Mouse (Mus musculus): Measurements from ENCODE around the gene Jade2. TPM values are rescaled to one million over a fixed set of nuclear protein-coding genes. Genes with fewer than 3 reads are reported as not detected.

The Jade2 gene
- polyA plus RNA-seq, 1 experiment from 2014 or later: 1.1 TPM

GRCm38 (mm10) chr11:51764816-51765215 lies 92.6 kb downstream of the Jade2 start:
- 89% methylated on average over 4 of the region's 4 CpGs for WGBS
- no peak overlapping the region for H3K9ac ChIP-seq (ENCODE audit: low read depth, low read length)
- H3K27ac ChIP-seq (ENCODE audit: low read depth, low read length): no peak overlapping the region
- H3K4me2 ChIP-seq (ENCODE audit: low read length): peak overlapping the region; percentile 94
- H3K4me1 ChIP-seq (ENCODE audit: control insufficient read depth, insufficient read depth, low read depth, low read length): peaks cover 16% of the 10 kb centered on the region
- no peaks in the 10 kb centered on the region for H3K36me3 ChIP-seq (ENCODE audit: control insufficient read depth, insufficient read depth, low read length)
- H3K27me3 ChIP-seq (replicated peaks; ENCODE audit: control insufficient read depth, insufficient read depth, low read length): peaks cover 3% of the 10 kb centered on the region; the same call in 1 of the 2 replicates
- H3K9me3 ChIP-seq (ENCODE audit: control insufficient read depth, low read length): no peaks in the 10 kb centered on the region
- no peak overlapping the region; the same call in 1 of the 2 replicates for H3K4me3 ChIP-seq (ENCODE audit: low read length)
- ATAC-seq: no peak

GRCm38 (mm10) chr11:51763955-51764354 lies 93.5 kb downstream of the Jade2 start:
- peak overlapping the region; percentile 93 for H3K9ac ChIP-seq (ENCODE audit: low read depth, low read length)
- H3K27ac ChIP-seq (ENCODE audit: low read depth, low read length): peak overlapping the region; percentile 64; the same call in 1 of the 2 replicates
- 7% methylated on average over 13 of the region's 13 CpGs for WGBS
- H3K4me3 ChIP-seq (ENCODE audit: low read length): peak overlapping the region; percentile 93
- peak overlapping the region; percentile 94 for H3K4me2 ChIP-seq (ENCODE audit: low read length)
- no peaks in the 10 kb centered on the region for H3K9me3 ChIP-seq (ENCODE audit: control insufficient read depth, low read length)
- no peaks in the 10 kb centered on the region for H3K36me3 ChIP-seq (ENCODE audit: control insufficient read depth, insufficient read depth, low read length)
- 0 out of 2 replicates have a peak, but pooled peaks have one; percentile 21 for ATAC-seq
- peaks cover 16% of the 10 kb centered on the region for H3K4me1 ChIP-seq (ENCODE audit: control insufficient read depth, insufficient read depth, low read depth, low read length)
- peaks cover 3% of the 10 kb centered on the region; the same call in 1 of the 2 replicates for H3K27me3 ChIP-seq (replicated peaks; ENCODE audit: control insufficient read depth, insufficient read depth, low read length)

Other genes starting within 250 kb of the Jade2 start
- gene Nhp2, start 237.9 kb downstream of the Jade2 start, polyA plus RNA-seq (2015; fragmentation: Nextera tagmentation; extraction: Ambion mirVana): 98.4 and 103 TPM in 2 replicates
- 79.8 and 82.2 TPM in 2 replicates for gene Rmnd5b, start 221.8 kb downstream of the Jade2 start, polyA plus RNA-seq (2015; fragmentation: Nextera tagmentation; extraction: Ambion mirVana)
- 31.1 and 34.1 TPM in 2 replicates for gene N4bp3, start 206.8 kb downstream of the Jade2 start, polyA plus RNA-seq (2015; fragmentation: Nextera tagmentation; extraction: Ambion mirVana)
- gene D930048N14Rik, start 206.7 kb downstream of the Jade2 start, polyA plus RNA-seq (2015; fragmentation: Nextera tagmentation; extraction: Ambion mirVana): 1.4 and 1.8 TPM in 2 replicates
- 90.0 and 106 TPM in 2 replicates for gene 0610009B22Rik, start 168.8 kb downstream of the Jade2 start, polyA plus RNA-seq (2015; fragmentation: Nextera tagmentation; extraction: Ambion mirVana)
- 12.0 and 15.0 TPM in 2 replicates for gene Sec24a, start 94.0 kb downstream of the Jade2 start, polyA plus RNA-seq (2015; fragmentation: Nextera tagmentation; extraction: Ambion mirVana)
- 207 and 222 TPM in 2 replicates for gene Sar1b, start 94.0 kb downstream of the Jade2 start, polyA plus RNA-seq (2015; fragmentation: Nextera tagmentation; extraction: Ambion mirVana)
- gene Cdkn2aipnl, start 110.0 kb upstream of the Jade2 start, polyA plus RNA-seq (2015; fragmentation: Nextera tagmentation; extraction: Ambion mirVana): 121 and 122 TPM in 2 replicates
- 219 and 224 TPM in 2 replicates for gene Ube2b, start 143.1 kb upstream of the Jade2 start, polyA plus RNA-seq (2015; fragmentation: Nextera tagmentation; extraction: Ambion mirVana)
- 29.4 and 30.3 TPM in 2 replicates for gene Cdkl3, start 146.6 kb upstream of the Jade2 start, polyA plus RNA-seq (2015; fragmentation: Nextera tagmentation; extraction: Ambion mirVana)
- gene Ppp2ca, start 241.0 kb upstream of the Jade2 start, polyA plus RNA-seq (2015; fragmentation: Nextera tagmentation; extraction: Ambion mirVana): 124 and 125 TPM in 2 replicates

Data from hindbrain, embryonic 16.5 days (tissue).